Mouse (Mus musculus) brain, embryonic 14.5 days (tissue): Measurements from ENCODE around the gene Teddm1b. TPM values are rescaled to one million over a fixed set of nuclear protein-coding genes. Genes with fewer than 3 reads are reported as not detected.
A peak's percentile ranks its signal among the peaks of the same experiment; 100 is the strongest.
"Not testable (repeated sequence)": the region's sequence is repeated elsewhere in the genome, so short reads cannot be mapped to it uniquely, and the experiment has no call there.

Source experiments
- DNase-seq: peaks from one replicate; pipeline ENCODE4 v3.0.0-alpha.2; 2011; ENCODE audit warnings: low read depth
- CTCF ChIP-seq: fragments of 200-500 bp; IDR thresholded peaks from 2 replicates; pipeline ENCODE4 v1.5.1; 2012; ENCODE audit warnings: inconsistent platforms, mild to moderate bottlenecking, moderate library complexity, borderline replicate concordance; ENCODE audit not compliant: insufficient read depth, insufficient read length; ENCODE audit errors: extremely low read depth
- POLR2A ChIP-seq: fragments of 200-500 bp; IDR thresholded peaks from 2 replicates; pipeline ENCODE4 v1.6.1; 2012; ENCODE audit warnings: mild to moderate bottlenecking, inconsistent platforms, borderline replicate concordance; ENCODE audit not compliant: poor library complexity, insufficient read depth, insufficient read length, severe bottlenecking; ENCODE audit errors: extremely low read depth
- polyA plus RNA-seq: library from polyadenylated mRNA; depleted of rRNA; stranded (reverse); fragments of >200 nt; gene quantifications from 2 replicates; pipeline ENCODE4 v1.2.3, GENCODE M21; 2012; rRNA removed

Teddm1b gene
- not detected in 2 replicates for polyA plus RNA-seq

DNA sequence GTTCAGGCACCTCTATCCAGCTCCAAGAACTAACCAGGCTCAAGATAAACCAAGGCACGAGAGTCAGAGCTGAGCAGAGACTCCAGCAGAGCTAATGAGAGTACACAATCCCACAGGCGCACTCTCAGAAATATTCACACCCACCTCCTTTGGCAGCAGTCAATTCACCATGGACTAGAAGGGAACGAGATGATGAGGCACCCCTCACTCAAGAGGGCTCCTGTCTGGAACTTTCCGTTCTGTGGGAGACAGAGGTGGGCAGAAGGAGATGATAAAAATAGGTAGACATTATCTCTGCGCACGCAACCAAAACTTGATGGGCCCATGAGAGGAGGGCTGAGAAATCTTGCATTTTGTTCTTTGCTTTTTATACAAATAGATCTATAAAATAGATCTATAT lies at the start of gene Teddm1b:
Teddm1b (plus strand) TSS at position 301 of the 400 bp plus-strand sequence.
- DNase-seq = no peak
- TF ChIP-seq POLR2A = no peak
- no peak for TF ChIP-seq CTCF

DNA sequence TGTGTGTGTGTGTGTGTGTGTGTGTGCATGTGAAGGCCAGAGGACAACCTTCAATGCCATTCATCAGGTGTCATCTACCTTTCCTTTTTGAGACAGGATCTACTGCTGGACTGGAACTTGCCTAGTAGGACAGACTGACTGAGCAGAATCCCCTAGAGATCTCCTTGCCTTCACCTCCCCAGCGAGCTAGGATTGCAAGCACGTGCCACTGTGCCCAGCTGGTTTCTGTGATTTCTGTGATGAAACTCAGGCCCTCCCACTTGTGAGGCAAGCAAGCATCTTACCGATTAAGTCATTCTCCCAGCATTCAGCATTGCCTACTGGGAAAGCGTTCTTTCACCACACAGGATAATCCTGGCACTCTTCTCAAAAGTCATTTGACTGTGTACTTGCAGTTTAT lies 43.4 kb upstream of the Teddm1b start:
- no peak for DNase-seq
- TF ChIP-seq POLR2A (no peak), CTCF (no peak)

DNA sequence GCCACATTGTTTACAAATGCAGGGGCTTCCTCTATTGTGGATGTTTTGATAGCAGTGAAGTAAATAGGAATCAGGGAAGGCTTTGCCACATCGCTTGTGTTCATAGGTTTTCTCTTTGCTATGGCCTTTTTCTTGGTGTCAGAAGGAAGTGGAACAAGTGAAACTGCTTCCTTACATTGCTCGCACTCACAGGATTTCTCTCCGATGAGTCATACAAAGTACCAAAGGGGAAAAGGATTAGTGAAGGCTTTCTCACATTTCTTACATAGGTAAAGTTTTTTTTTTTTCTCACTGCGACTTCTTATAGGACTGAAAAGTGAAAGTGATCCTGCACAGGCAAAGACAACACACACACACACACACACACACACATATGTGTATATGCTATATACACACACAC lies 38.1 kb upstream of the Teddm1b start:
- DNase-seq = no peak
- TF ChIP-seq POLR2A (no peak), CTCF (no peak)

DNA sequence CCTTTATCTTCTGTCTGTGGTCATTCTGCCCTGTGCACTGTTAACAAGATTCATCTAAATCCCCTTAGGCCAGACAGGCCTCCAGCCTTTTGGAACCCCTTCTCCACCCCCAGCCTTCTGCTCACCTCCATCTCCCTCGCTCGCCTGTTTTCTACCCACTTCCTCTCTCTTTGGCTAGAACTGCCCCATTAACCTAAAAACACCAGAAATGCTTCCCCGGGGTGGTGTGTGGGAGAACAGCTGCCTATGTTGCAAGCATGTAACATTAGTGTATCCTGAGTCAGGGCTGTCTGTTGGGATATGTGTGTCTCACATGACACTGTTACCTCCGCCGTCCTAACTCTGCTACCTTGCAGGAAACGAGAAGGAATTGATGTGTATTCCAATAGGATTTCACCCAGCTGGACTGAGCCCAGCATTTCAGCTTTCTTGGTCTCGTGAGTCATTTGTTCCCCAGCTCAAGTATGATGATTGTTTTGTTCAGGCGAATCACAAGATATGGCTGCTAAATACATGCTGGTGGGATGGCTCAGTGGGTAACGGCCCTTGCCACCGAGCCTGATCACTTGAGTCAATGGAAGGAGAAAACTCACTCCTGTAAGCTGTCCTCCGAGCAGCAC lies 31.9 kb upstream of the Teddm1b start:
- TF ChIP-seq POLR2A (no peak), CTCF (no peak)
- no peak for DNase-seq

DNA sequence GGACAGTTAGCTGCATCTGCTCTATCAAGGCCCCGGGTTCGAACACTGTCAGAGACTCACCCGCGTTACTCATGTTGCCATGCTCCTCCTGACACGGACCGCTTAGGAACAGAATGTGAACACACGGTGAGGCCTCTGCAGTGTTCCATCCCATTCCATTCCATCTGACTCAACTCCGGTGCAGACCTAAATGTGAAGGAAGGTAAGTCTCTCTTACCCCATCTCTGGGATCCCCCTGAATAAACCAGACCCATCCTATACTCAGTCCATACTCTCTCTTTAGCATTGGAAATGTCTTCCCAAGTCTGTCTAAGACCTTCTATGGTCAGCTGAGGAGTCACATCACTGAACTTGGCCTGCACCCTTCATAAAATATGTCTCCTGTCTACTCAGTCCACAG lies 30.1 kb upstream of the Teddm1b start, which contains the start of gene Rgsl1:
Rgsl1 (minus strand) TSS at position 101 of the 400 bp plus-strand sequence.
- no peak for DNase-seq
- TF ChIP-seq POLR2A (no peak), CTCF (no peak)

DNA sequence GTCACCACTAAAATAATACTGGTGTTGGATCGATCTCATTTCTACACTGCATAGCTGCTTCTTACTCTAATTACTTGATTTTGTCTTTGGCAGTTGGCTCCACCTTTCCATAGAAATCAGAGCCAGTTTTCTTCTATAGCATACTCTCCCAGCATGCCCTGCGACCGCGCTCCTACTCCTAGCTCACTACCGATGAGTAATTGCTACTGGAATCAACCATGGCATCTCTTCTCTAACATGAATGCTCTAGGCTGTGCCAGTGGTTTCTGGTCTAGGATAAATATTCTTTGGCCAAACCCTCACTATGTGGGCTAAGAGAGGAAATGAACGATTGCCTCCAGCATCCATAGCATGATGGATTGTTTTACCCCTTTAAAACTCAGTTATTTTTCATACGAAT lies 27.7 kb upstream of the Teddm1b start:
- TF ChIP-seq CTCF = no peak
- no peak for TF ChIP-seq POLR2A
- peak; percentile 4 for DNase-seq

DNA sequence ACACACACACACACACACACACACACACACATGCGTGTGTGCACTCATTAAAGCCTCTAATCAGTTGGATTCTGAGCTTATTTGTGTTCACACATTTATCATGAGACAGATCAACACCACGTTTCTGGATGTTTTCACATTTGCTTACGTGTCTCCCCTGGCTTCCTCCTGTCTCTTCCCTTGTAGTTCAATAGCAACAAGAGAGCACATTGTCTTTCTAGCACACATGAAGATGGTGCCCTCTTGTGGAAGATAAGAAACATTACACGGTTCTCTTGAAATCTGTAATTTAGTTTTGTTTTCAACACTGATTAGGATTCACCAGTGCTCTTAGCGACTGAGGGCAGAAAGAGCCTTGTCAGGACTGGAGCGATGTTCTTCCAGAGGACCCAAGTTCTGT lies 27.3 kb upstream of the Teddm1b start:
- TF ChIP-seq POLR2A (no peak), CTCF (peak; percentile 33; the same call in 1 of the 2 replicates)
- peak; percentile 80 for DNase-seq

DNA sequence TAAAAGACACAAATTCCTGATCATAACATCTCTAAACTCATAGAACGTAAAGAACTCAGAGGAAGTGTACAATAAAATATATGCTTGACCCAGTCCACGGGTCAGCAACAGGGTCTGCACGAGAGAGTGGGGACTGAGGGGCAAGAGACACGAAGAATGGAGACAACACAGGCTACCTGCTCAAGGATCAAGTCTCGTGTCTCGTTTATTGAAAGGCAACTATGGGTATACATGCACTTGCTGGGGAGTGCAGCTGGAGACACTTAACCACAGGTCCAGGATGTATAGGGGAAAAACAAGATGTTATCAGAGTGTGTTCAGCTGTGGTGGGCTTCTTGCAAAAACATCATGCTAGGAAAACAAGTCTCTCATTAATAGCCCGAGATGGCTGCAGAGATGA lies 21.4 kb upstream of the Teddm1b start:
- DNase-seq = not testable (repeated sequence)

DNA sequence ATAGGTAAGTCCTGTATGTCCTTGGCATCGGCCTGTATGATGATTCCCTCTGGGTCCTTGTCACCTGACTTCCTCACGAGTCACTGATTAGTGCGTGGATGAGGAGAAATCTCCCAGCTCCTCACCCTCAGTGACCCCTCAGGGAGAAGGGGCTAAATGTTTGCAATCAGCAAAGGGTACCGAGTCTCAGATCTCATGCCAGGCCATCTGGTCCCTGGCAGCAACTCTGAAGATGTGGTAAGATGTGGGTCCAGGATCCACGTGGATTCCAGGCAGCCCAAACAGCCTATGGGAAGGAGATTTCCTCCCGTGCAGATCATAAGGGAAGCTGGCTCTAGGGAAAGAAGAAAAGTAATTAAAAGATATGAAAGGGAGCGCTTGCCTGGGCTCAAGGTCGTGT lies 18.2 kb upstream of the Teddm1b start:
- peak; percentile 17 for DNase-seq
- TF ChIP-seq POLR2A (no peak), CTCF (no peak)

DNA sequence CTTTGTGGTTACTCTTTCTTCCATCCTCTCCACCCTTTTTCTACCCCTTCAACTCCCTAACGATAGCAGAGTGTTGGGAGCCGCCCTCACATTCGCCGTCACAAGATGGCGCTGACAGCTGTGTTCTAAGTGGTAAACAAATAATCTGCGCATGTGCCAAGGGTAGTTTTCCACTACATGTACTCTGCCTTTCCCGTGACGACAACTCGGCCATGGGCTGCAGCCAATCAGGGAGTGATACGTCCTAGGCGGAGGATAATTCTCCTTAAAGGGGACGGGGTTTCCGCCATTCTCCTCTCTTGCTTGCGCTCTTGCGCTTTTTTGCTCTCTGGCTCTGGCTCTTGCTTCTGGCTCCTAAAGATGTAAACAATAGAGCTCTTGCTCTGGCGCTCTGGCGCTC lies 6.2 kb downstream of the Teddm1b start:
- DNase-seq = not testable (repeated sequence)

DNA sequence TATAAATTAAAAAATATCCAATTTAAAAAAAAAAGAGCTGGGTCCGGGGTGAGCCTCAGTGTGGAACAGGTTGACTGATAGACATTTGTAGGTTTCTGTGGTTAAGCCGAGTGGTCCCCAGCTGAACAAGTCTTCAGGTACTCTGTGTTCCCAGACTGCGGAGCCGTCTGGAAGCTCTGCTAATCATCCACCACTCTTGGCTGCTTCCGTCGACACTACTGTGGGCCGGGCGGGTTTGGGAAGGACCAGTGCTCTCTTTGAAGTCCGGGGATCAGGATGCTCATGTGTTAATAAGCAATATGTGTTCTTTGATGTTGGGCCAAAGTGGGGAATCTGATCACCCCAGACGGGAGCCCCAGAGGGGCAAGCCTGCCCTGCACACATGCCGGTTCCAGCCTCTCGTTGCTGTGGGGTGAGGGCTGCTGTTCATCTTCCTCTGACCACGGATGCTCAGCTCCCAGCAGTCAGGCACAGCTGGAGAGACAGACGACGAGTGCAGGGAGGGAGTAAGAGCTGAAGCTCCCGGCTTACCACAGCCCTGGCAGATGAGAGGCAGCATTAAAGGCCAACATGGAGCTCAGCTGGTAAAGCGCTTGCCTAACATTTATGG lies 12.0 kb downstream of the Teddm1b start:
- peak; percentile 55 for DNase-seq
- TF ChIP-seq POLR2A = no peak
- TF ChIP-seq CTCF = no peak

DNA sequence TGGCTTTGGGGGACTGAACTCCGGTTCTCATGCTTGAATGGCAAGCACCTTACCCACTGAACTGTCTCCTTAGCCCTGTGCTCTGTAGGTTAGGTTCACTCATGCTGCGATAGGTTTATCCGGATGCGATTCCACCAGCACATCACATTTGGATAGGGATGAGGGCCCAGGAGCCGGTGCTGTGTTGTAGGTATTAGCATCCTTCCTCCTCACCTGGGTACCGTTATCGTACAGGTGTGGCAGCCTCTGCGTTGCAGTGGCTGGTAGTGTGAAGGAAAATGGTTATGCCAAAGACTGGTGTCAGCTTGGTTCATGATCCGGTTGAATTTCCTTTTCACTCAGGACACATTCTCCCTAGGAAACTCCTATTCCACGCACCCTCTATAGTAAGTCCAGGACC lies 16.0 kb downstream of the Teddm1b start:
- DNase-seq = no peak
- no peak for TF ChIP-seq CTCF
- TF ChIP-seq POLR2A = no peak

DNA sequence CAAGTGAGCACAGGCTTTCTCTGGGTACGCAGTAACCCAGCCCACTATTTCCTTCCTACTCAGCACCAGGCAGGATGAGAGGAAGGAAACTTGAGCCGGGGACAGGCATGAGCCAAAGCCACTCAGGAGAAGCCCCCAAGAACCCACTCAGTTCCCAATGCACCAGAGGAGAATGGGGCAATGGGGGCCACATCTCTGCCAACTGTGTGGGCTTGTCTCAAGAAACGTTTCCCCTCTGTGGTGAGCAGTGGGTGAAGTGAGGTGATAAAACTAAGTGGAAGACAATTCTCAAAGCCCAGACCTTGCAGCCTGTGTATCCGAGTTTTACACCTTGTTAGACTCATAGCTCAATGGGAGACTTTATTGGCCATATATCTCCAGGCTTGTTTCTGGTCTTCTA lies 17.3 kb downstream of the Teddm1b start, which contains the start of gene Teddm1a:
Teddm1a (plus strand) TSS at position 301 of the 400 bp plus-strand sequence.
- no peak for TF ChIP-seq CTCF
- TF ChIP-seq POLR2A = no peak
- no peak for DNase-seq

DNA sequence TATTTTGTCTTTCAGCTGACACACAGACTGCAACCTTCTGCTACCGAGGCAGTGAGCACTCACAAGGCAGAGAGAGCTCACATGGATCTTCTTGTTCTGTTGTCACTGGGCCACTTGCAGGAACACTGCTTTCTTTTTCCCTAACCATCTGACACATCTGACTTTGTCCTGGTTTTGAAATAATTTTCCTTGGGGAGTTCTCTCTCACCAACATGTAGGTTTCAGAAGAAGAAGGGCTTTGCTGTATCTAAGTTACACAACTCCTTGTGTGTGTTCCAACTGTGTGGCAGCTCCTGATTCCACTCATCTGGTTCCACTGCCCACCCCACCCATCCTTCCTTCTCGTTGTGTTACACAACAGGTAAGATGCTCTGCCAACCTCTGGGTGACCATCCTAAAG lies 19.6 kb downstream of the Teddm1b start:
- no peak for DNase-seq
- TF ChIP-seq CTCF (no peak), POLR2A (no peak)
